Mouse (Mus musculus) skeletal muscle tissue, adult 2 months (tissue): Measurements from ENCODE around the gene Olfr455.

Experiments
- DNase-seq: peaks from one replicate; pipeline ENCODE4 v3.0.0-alpha.2; 2012; ENCODE audit warnings: low read depth, low spot score

The Olfr455 gene

DNA sequence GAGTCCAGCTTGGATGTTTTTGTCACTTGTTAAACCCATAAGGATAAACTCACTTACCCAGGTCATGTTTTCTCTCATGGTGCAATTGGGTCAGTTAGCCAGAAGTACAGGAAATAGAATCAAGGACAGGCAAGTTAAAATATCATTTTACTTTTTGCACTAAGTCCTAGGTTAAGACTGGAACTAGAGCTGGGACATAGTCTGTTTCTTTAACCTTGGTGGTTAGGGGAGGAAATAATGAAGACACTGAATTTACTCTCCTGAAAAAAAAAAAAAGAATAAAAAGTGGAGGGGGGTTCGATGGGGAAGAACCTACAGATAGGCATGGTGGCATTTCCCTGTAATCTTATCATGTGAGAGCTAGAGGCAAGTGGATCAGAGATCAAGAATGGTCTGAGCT, 60.3 kb downstream of the Olfr455 start, which contains the start of gene Olfr456:
Olfr456 (minus strand) TSS at position 101 of the 400 bp plus-strand sequence.
- DNase-seq: no peak
